Mouse (Mus musculus) CH12F3 (cell line): ENCODE measurements around the gene Stxbp4.

Source experiments
- in situ Hi-C: fragments of 300-500 bp; cut with MboI; formaldehyde crosslinking; loops from 2 replicates; pipeline ENCODE4 v1.14.3; 2020; ENCODE audit warnings: low sequenced_read_pairs

Stxbp4 gene

GRCm38 (mm10) chr11:90650231-90650885 is 12.5 kb upstream of the Stxbp4 start:
- in situ Hi-C loops, result no loop called here

- in situ Hi-C loops, result no loop called here
These were observed 11.9 kb upstream of the Stxbp4 start for GRCm38 (mm10) chr11:90649777-90650176.

GRCm38 (mm10) chr11:90638312-90638830 is 487 bp upstream of the Stxbp4 start:
- in situ Hi-C loops, result loop anchor here (10.0 kb wide), 1 partner anchor 444 kb away; no protein-coding TSS in a partner anchor

DNA sequence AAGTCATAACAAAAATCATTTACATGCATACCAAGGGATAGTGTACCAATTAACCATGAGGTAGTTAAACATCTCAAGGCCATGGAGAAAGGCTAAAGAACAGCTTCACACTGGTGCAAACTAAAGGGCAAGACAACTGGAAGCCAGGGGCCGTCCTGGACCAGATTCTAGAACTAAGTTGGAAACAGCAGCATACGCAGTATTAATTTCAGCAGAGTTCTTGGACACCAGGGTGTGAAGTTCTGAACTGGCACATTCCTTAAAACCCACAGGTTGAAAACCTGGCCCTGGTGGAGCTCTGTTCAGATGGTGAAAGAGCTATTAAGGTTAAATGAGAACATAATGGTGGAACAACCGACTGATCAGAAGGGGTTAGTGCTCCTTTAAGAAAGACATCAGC is 3.2 kb downstream of the Stxbp4 start:
- in situ Hi-C loops, result loop anchor here (10.0 kb wide), 1 partner anchor 440 kb away; no protein-coding TSS in a partner anchor

GRCm38 (mm10) chr11:90632480-90632879 is 5.4 kb downstream of the Stxbp4 start:
- in situ Hi-C loops, result loop anchor here (10.0 kb wide), 1 partner anchor 438 kb away; no protein-coding TSS in a partner anchor

GRCm38 (mm10) chr11:90627751-90628150 is 10.1 kb downstream of the Stxbp4 start:
- in situ Hi-C loops, result no loop called here

GRCm38 (mm10) chr11:90625174-90625573 is 12.7 kb downstream of the Stxbp4 start:
- in situ Hi-C loops, result no loop called here

GRCm38 (mm10) chr11:90623477-90623876 is 14.4 kb downstream of the Stxbp4 start:
- in situ Hi-C loops, result loop anchor here (25.0 kb wide), 1 partner anchor 636 kb away; no protein-coding TSS in a partner anchor

GRCm38 (mm10) chr11:90622500-90622899 is 15.4 kb downstream of the Stxbp4 start:
- in situ Hi-C loops, result loop anchor here (25.0 kb wide), 1 partner anchor 635 kb away; no protein-coding TSS in a partner anchor

DNA sequence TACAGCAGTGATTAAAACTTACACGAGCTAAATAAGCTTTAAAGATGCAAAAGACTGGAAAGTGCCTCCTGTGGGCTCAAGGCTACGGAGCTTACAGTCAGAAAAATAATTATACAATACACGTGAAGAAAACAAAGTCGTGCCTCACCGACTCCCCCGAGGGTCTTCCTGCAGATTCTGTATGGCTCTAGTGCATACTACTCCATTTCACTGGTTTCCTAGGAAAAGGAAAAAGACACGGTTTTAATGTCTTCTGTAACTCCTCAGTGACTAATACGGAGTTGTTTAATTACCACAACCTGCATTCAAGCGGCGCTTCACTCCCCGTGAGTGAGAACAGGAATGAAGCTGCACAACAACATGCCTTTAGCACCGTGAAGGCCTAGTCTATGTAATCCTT is 15.8 kb downstream of the Stxbp4 start:
- in situ Hi-C loops, result loop anchor here (25.0 kb wide), 1 partner anchor 635 kb away; no protein-coding TSS in a partner anchor

GRCm38 (mm10) chr11:90616431-90616830 is 21.5 kb downstream of the Stxbp4 start:
- in situ Hi-C loops, result loop anchor here (5.0 to 25.0 kb wide), 3 partner anchors 309 to 629 kb away; partner anchors contain the start of gene Gm45716

DNA sequence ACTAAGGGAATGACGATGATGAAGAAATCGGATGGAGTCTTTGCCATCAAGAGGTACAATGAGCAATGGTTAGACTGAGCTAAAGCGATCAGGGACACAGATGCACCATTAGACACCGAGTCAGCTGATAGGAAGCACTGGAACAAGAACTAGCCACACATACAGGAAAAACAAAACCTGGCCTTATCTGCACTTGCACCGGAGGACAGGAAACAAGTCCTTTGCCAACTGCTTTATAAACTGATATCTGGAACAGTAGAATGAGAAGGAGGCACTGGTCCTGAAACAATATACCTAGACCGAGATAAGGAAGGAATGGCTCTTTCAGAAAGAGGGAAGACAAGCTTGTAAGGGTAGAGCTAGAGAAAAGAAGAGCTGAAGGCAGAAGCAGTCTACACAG is 23.1 kb downstream of the Stxbp4 start:
- in situ Hi-C loops, result loop anchor here (5.0 to 25.0 kb wide), 3 partner anchors 307 to 627 kb away; partner anchors contain the start of gene Gm45716

GRCm38 (mm10) chr11:90612118-90612517 is 25.8 kb downstream of the Stxbp4 start:
- in situ Hi-C loops, result loop anchor here (10.0 to 25.0 kb wide), 2 partner anchors 427 to 625 kb away; partner anchors contain the start of gene Gm45716

DNA sequence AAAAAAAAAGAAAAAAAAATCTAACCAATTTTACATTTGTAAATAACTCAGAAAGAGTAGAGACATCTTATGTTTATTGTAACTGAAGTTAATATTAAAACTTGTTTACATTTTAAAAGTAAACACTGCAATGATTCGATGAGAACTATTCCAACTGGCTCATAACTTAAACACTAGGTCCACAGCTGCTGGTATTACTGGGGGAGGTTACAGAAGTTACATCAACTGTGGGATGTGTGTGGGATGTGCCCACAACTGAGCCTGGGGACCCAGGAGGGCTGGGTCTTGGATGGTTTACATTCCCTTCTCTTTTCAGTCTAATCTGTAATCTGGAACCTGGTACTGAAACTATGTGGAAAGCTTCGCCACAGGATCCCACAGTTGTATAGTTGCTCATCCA is 34.8 kb downstream of the Stxbp4 start:
- in situ Hi-C loops, result loop anchor here (25.0 kb wide), 1 partner anchor 616 kb away; no protein-coding TSS in a partner anchor

DNA sequence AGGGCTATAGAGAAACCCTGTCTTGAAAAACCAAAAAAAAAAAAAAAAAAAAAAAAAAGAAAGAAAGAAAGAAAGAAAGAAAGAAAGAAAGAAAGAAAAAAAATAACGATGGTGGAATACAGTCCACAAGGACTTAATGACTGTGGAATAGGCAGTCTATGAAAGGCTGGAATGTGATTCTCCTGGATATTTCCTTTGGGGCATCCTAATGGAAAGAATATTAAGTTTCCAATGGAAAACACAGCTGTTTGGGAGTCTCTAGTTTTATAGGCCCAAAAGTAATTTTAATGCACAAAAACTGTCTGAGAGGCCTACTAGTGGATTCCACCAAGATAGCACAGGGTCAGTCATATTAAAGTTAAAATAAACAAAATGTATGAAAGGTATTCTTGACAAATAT is 42.1 kb downstream of the Stxbp4 start:
- in situ Hi-C loops, result no loop called here

DNA sequence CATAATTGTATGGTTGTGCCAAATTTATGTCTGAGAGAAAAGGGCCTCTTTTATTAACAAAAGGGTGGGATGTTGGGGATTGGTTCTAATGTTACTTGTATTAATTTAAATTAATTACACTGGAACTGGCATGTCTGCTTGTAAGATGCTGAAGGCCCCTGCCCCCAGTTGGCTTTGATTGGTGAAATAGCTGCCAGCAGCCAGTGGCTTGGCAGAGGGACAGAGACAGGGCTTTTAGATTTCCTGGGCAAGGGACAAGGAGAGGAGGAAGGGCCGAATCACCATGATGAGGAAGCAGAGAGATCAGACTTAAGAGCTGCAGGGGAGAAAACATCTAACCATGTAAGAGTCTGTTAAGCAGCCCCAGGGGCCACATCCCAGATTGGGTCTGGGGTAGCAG is 46.9 kb downstream of the Stxbp4 start:
- in situ Hi-C loops, result no loop called here

DNA sequence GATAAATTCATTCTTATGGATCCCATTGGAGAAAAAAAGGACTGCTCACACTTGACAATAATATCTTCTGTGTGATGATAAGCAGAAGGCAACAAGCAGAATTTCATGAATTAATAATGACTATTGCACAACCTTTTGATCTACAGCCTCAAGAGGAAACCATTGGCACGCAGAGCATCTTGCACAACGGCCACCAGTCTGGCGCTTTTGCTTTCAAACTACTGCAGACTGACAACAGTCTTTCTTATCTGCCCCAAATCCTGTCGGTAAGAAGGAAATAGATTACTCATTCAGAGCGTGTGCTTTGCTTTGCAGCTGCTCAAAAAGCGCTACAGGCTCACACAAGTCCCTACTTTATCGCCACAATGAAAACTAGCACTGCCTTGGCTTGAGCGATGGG is 51.7 kb downstream of the Stxbp4 start:
- in situ Hi-C loops, result no loop called here

DNA sequence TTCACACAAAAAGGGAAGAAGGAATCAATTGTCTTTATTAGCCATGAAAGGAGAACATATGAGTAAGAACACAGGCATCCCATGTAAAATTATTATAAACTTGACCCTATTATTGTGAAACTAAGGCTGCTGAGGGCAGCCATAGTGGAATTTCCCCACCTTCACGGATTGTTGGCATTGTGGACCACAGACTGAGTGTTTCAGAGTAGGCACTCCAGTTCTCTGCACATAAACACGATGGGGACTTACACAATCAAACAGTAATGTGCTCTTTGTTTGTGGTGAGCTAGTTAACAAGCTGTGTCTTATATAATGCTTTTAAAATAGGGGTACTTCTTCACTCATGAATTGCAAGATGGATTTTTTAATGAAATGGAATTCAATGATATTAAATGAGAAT is 52.1 kb downstream of the Stxbp4 start:
- in situ Hi-C loops, result no loop called here

GRCm38 (mm10) chr11:90577057-90577780 is 60.7 kb downstream of the Stxbp4 start:
- in situ Hi-C loops, result no loop called here

DNA sequence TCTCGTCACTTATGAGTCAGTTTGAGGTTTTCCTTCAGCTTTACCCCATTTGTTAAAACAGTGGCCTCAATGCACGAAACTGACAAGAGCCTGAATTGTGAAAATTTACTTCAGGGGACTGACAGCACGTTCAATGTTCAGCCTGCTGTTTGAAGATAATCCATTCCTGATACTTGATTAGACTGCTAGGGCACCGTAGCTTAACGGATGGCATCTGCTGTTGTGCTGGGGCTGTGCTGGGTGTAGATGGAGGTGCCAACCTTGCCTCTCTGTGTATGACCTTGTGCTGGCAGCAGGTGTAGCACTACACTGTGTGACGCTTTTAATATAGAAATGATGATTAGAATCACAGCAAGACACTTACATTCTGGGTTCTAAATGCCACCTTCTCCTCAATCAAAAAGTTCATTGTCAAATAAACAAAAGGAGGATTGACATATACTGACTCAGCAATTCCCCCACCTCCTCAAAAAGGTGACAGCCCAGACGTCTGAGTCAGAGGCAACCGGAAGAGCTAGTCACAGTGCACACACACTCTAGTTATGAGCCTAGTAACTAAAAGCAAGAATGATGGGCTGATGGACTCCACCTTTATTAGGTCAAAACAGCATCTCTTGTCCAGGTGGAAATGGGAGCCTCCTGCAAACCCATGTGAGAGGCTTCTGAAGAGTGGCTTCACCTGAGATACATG is 61.5 kb downstream of the Stxbp4 start:
- in situ Hi-C loops, result no loop called here

DNA sequence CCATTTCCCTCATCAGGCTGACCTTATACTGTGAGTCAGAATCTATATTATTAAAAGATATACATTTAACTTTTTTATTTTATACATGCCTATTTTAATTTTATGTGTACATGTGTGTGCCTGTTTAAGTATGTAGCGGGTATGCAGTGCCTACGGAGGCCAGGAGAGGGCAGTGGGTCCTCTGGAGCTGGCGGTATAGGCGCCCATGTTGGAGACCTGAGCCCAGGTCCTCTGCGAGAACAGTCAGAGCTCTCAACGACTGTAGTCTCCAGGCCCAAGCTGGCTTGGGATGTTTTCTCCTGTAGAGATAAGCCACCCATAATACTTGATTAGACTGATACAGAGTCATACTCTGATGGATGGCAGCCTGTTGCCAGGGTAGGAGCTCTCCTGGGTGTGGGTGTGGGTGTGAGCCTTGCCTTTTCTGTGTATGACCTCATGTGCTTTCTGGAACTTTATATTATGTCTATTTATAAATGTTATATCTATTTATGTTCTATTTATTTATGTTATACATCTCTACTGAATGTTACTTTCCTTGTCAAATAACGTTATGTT is 62.3 kb downstream of the Stxbp4 start:
- in situ Hi-C loops, result no loop called here
